Mouse (Mus musculus) large intestine, adult 2 months (tissue): ENCODE results near the gene Sidt2. TPM values are rescaled to one million over a fixed set of nuclear protein-coding genes. Genes with fewer than 3 reads are reported as not detected.
A peak's percentile ranks its signal among the peaks of the same experiment; 100 is the strongest.

Experiments used
- DNase-seq: peaks from one replicate; pipeline ENCODE4 v3.0.0-alpha.2; 2012; ENCODE audit warnings: low read depth, low spot score
- WGBS: fragments of 180-500 bp; shearing (Covaris S2); methylation state at CpG from one replicate; pipeline ENCODE4 v1.1.7; 2018; 5-methylcytosine and 5-hydroxymethylcytosine counted together
- polyA plus RNA-seq: library from polyadenylated mRNA; depleted of rRNA; stranded (reverse); fragments of >200 nt; gene quantifications from 2 replicates; pipeline ENCODE4 v1.2.3, GENCODE M21; 2012; rRNA removed

The Sidt2 gene
- polyA plus RNA-seq, 1 experiment: 332 TPM

- WGBS: 35% methylated on average over 1 of the region's 1 CpGs
- DNase-seq: no peak
Measured at GRCm38 (mm10) chr9:45919895-45920294, 35.2 kb downstream of the Sidt2 start.

GRCm38 (mm10) chr9:45917041-45917934 lies 37.8 kb downstream of the Sidt2 start:
- no peak for DNase-seq
- WGBS: 68% methylated on average over 5 of the region's 5 CpGs

- no peak for DNase-seq
- WGBS: 90% methylated on average over 2 of the region's 2 CpGs
Measured at GRCm38 (mm10) chr9:45915659-45916058, 39.4 kb downstream of the Sidt2 start.

- 64% methylated on average over 1 of the region's 1 CpGs for WGBS
Measured at GRCm38 (mm10) chr9:45911673-45912072, 43.4 kb downstream of the Sidt2 start.

GRCm38 (mm10) chr9:45910995-45911394 lies 44.1 kb downstream of the Sidt2 start:
- 58% methylated on average over 3 of the region's 3 CpGs for WGBS
- DNase-seq: no peak

More at GRCm38 (mm10) chr9:45911673-45912072, 43.4 kb downstream of the Sidt2 start:
- DNase-seq: no peak

- under 1% methylated on average over 19 of the region's 19 CpGs for WGBS
Measured at GRCm38 (mm10) chr9:45907078-45907428, 48.0 kb downstream of the Sidt2 start.

GRCm38 (mm10) chr9:45906355-45907077 lies 48.5 kb downstream of the Sidt2 start, which contains the start of the genes Pcsk7 and Rnf214:
TSS of gene Pcsk7 (plus strand) at chr9:45906497.
TSS of gene Rnf214 (minus strand) at chr9:45906911.
- WGBS: 1% methylated on average over 80 of the region's 80 CpGs
- peak; percentile 69 for DNase-seq

More at GRCm38 (mm10) chr9:45907078-45907428, 48.0 kb downstream of the Sidt2 start:
- DNase-seq: no peak

GRCm38 (mm10) chr9:45905811-45906237 lies 49.2 kb downstream of the Sidt2 start:
- 0% methylated on average over 20 of the region's 27 CpGs for WGBS
- DNase-seq: no peak

- WGBS: 30% methylated on average over 4 of the region's 4 CpGs
- DNase-seq: no peak
Measured at GRCm38 (mm10) chr9:45905196-45905595, 49.9 kb downstream of the Sidt2 start.

GRCm38 (mm10) chr9:45893681-45894080 lies 61.4 kb downstream of the Sidt2 start:
- DNase-seq: no peak

Other genes starting within 250 kb of the Sidt2 start
- gene Cep164, start 126.6 kb downstream of the Sidt2 start, polyA plus RNA-seq: 9.2 and 13.1 TPM in 2 replicates
- 4.4 and 6.2 TPM in 2 replicates for gene Bace1, start 116.7 kb downstream of the Sidt2 start, polyA plus RNA-seq
- gene Pcsk7, start 48.8 kb downstream of the Sidt2 start, polyA plus RNA-seq: 30.9 and 55.9 TPM in 2 replicates
- 8.0 and 14.1 TPM in 2 replicates for gene Rnf214, start 48.3 kb downstream of the Sidt2 start, polyA plus RNA-seq
- gene Tagln, start 19.2 kb downstream of the Sidt2 start, polyA plus RNA-seq: 615 and 775 TPM in 2 replicates
- gene Pafah1b2, start 57.4 kb upstream of the Sidt2 start, polyA plus RNA-seq: 9.9 and 11.8 TPM in 2 replicates
- 10.9 and 15.1 TPM in 2 replicates for gene Sik3, start 57.6 kb upstream of the Sidt2 start, polyA plus RNA-seq